Mouse (Mus musculus): ENCODE results near the gene Rufy4. TPM values are rescaled to one million over a fixed set of nuclear protein-coding genes. Genes with fewer than 3 reads are reported as not detected.

The Rufy4 gene
- polyA plus RNA-seq, 1 experiment from 2014 or later, result 0.42 TPM

DNA sequence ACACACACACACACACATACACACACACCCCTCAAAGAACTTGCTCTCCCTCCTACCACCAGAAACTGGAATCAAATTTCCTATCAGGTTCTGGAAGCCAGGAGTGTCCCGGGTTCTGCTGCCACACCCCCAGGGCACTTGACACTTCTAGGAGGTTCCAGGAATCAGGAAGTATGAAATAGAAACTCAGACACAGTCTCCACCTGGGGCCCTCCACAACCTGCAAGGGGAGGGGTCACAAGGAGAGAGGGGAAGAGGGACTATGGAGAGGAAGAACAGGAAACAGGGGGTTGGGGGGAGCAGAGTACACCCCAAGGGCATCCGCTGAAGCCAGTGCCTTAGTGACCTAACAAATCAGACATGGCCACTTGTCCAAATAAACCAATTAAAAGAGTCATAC is 56.1 kb downstream of the Rufy4 start:
- Histone ChIP-seq H3K9me3 (ENCODE audit: low read length) (no peaks in the 10 kb centered on the region), H3K4me3 (ENCODE audit: low read depth, low read length) (no peak overlapping the region), H3K9ac (replicated peaks; ENCODE audit: low read depth) (no peak overlapping the region), H3K27me3 (replicated peaks; ENCODE audit: insufficient read depth, low read length) (no peaks in the 10 kb centered on the region), H3K27ac (ENCODE audit: low read length) (no peak overlapping the region), H3K4me2 (replicated peaks; ENCODE audit: low read depth, low read length) (no peak overlapping the region), H3K36me3 (ENCODE audit: insufficient read depth, low read length) (no peaks in the 10 kb centered on the region), H3K4me1 (ENCODE audit: insufficient read depth, low read depth, low read length) (no peaks in the 10 kb centered on the region)
- peak; percentile 15; the same call in 1 of the 2 replicates for ATAC-seq
- TF ChIP-seq CTCF (IDR thresholded peaks at IDR 0.05) (no peak), EP300 (IDR thresholded peaks at IDR 0.05) (no peak)
- peak; percentile 40 for DNase-seq (ENCODE audit: low spot score)
- WGBS, result 42% methylated on average over 2 of the region's 2 CpGs

DNA sequence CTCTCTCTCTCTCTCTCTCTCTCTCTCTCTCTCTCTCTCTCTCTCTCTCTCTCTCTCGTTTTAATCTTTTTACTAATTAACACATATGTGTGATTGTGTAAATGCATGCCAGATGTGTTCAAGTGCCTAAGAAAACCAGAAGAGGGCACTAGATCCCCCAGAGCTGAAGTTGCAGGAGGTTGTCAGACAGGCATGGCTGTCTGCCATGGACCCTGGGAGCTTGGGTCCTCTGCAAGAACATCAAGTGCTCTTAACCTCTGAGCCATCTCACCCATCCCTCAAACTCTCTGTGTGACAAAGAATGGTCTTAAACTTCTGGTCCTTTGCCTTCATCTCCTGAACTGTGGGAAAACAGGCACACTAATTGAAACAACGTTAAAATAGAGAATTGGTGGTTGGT is 57.7 kb downstream of the Rufy4 start:
- 49% methylated on average over 2 of the region's 2 CpGs for WGBS
- H3K4me3 ChIP-seq (ENCODE audit: low read depth, low read length), result no peak overlapping the region
- DNase-seq (ENCODE audit: low spot score), result peak; percentile 24

DNA sequence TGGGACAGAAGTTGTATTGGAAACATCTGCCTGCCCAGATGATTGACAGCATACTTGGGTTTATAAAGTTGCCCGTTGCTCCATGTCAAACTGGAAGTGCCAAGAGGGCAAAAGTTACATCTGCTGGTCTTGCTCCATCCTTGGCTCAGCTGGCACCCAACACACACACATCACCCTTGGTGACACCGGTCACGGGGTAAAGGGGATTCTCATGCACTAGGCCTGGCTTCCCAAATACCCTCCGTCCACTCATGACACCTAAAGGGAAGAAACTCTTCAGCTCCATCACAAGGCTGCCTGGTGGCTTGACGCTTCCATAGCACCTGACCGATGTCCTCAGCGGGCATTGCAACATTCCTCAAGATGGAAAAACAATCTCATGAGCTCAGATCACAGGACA is 65.1 kb downstream of the Rufy4 start:
- Histone ChIP-seq H3K4me3 (ENCODE audit: low read depth, low read length) (no peak overlapping the region), H3K9ac (replicated peaks; ENCODE audit: low read depth) (no peak overlapping the region), H3K9me3 (ENCODE audit: low read length) (no peaks in the 10 kb centered on the region), H3K4me2 (replicated peaks; ENCODE audit: low read depth, low read length) (no peak overlapping the region), H3K36me3 (ENCODE audit: insufficient read depth, low read length) (no peaks in the 10 kb centered on the region), H3K27ac (ENCODE audit: low read length) (no peak overlapping the region), H3K4me1 (ENCODE audit: insufficient read depth, low read depth, low read length) (no peaks in the 10 kb centered on the region), H3K27me3 (replicated peaks; ENCODE audit: insufficient read depth, low read length) (no peaks in the 10 kb centered on the region)
- DNase-seq (ENCODE audit: low spot score), result no peak
- no peak for ATAC-seq
- TF ChIP-seq CTCF (IDR thresholded peaks at IDR 0.05), result no peak
- TF ChIP-seq EP300 (IDR thresholded peaks at IDR 0.05), result no peak
- 87% methylated on average over 7 of the region's 7 CpGs for WGBS

More for the DNA sequence above, 57.7 kb downstream of the Rufy4 start:
- no peak overlapping the region for H3K4me2 ChIP-seq (replicated peaks; ENCODE audit: low read depth, low read length)
- no peaks in the 10 kb centered on the region for H3K4me1 ChIP-seq (ENCODE audit: insufficient read depth, low read depth, low read length)
- H3K27me3 ChIP-seq (replicated peaks; ENCODE audit: insufficient read depth, low read length), result no peaks in the 10 kb centered on the region
- no peak for ATAC-seq
- no peak overlapping the region for H3K27ac ChIP-seq (ENCODE audit: low read length)
- TF ChIP-seq EP300 (IDR thresholded peaks at IDR 0.05) (no peak), CTCF (IDR thresholded peaks at IDR 0.05) (peak; percentile 32)
- no peak overlapping the region for H3K9ac ChIP-seq (replicated peaks; ENCODE audit: low read depth)
- H3K9me3 ChIP-seq (ENCODE audit: low read length), result no peaks in the 10 kb centered on the region
- no peaks in the 10 kb centered on the region for H3K36me3 ChIP-seq (ENCODE audit: insufficient read depth, low read length)

DNA sequence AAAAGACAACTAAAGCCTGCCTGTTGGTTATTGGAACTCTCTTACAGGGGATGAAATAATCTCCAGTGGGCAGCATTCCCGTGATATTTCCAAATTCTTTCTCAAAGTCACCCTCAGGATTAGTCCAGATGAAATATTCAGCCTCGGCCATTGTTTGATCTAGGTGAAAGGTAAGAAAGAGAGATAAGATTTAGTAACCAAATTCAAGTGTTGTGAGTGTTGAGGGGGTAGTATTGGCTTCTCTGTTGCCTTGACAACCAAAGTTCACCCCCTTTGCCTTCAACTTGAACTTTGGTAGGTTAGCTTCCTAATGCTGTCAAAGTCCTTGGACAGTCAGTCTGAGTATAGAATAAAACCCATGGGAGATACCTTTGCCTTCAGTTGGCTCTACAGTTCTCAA is 67.4 kb downstream of the Rufy4 start:
- Histone ChIP-seq H3K4me1 (ENCODE audit: insufficient read depth, low read depth, low read length) (no peaks in the 10 kb centered on the region), H3K9me3 (ENCODE audit: low read length) (no peaks in the 10 kb centered on the region), H3K4me2 (replicated peaks; ENCODE audit: low read depth, low read length) (no peak overlapping the region), H3K27me3 (replicated peaks; ENCODE audit: insufficient read depth, low read length) (no peaks in the 10 kb centered on the region), H3K36me3 (ENCODE audit: insufficient read depth, low read length) (no peaks in the 10 kb centered on the region), H3K9ac (replicated peaks; ENCODE audit: low read depth) (no peak overlapping the region), H3K27ac (ENCODE audit: low read length) (no peak overlapping the region), H3K4me3 (ENCODE audit: low read depth, low read length) (no peak overlapping the region)
- WGBS, result 54% methylated on average over 2 of the region's 2 CpGs
- TF ChIP-seq CTCF (IDR thresholded peaks at IDR 0.05), result no peak
- no peak for TF ChIP-seq EP300 (IDR thresholded peaks at IDR 0.05)
- no peak for DNase-seq (ENCODE audit: low spot score)
- ATAC-seq, result no peak

DNA sequence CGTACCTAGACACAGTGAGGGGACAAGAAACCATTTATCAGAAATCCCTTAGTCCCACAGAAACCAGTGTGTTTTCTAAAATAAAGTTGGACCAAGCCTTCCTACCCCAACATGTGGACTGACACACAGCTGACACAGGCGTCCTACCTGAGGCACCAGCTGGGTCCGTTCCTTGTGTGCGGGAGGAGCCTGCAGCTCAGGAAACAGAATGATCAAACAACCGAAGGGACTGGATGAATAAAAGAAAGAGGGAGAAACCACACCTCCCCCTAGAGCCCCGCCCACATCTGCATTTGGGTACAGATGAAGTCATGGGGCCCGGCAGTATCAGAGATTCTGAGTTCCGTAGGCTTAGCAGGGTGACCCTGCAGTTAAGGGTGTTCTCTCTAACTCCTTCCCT is 69.1 kb downstream of the Rufy4 start, which contains the start of gene Cxcr1:
Cxcr1 (minus strand) TSS at position 187 of the 400 bp plus-strand sequence.
- WGBS, result 61% methylated on average over 8 of the region's 8 CpGs
- TF ChIP-seq EP300 (IDR thresholded peaks at IDR 0.05) (no peak), CTCF (IDR thresholded peaks at IDR 0.05) (no peak)
- no peak for DNase-seq (ENCODE audit: low spot score)
- H3K4me2 ChIP-seq (replicated peaks; ENCODE audit: low read depth, low read length), result no peak within 1 kb of the TSS
- H3K36me3 ChIP-seq (ENCODE audit: insufficient read depth, low read length), result no peaks in the 10 kb centered on the region
- H3K27ac ChIP-seq (ENCODE audit: low read length), result no peak within 1 kb of the TSS
- no peak within 1 kb of the TSS for H3K9ac ChIP-seq (replicated peaks; ENCODE audit: low read depth)
- no peak for ATAC-seq
- no peaks in the 10 kb centered on the region for H3K27me3 ChIP-seq (replicated peaks; ENCODE audit: insufficient read depth, low read length)
- H3K4me3 ChIP-seq (ENCODE audit: low read depth, low read length), result no peak within 1 kb of the TSS
- no peaks in the 10 kb centered on the region for H3K9me3 ChIP-seq (ENCODE audit: low read length)
- H3K4me1 ChIP-seq (ENCODE audit: insufficient read depth, low read depth, low read length), result no peaks in the 10 kb centered on the region

DNA sequence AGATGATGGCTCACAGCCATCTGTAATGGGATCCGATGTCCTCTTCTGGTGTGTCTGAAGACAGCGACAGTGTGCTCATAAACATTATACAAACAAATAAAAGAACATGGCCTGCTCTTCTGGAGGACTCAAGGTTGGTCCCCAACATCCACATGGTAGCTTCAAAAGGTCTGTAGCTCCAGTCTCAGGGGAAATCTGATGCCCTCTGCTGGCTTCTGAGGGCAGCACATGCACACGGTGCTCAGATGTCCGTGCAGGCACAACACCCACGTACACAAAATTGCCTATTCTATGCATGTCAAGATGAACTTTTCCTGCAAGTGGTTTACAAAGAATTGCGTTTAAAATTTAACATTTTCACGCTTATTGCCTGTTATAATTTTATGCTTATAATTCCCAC is 70.6 kb downstream of the Rufy4 start:
- ATAC-seq (peak; percentile 37; the same call in 1 of the 2 replicates), DNase-seq (ENCODE audit: low spot score) (peak; percentile 42)
- Histone ChIP-seq H3K4me2 (replicated peaks; ENCODE audit: low read depth, low read length) (no peak overlapping the region), H3K27ac (ENCODE audit: low read length) (no peak overlapping the region), H3K9me3 (ENCODE audit: low read length) (no peaks in the 10 kb centered on the region), H3K27me3 (replicated peaks; ENCODE audit: insufficient read depth, low read length) (no peaks in the 10 kb centered on the region), H3K4me1 (ENCODE audit: insufficient read depth, low read depth, low read length) (no peaks in the 10 kb centered on the region), H3K4me3 (ENCODE audit: low read depth, low read length) (no peak overlapping the region), H3K36me3 (ENCODE audit: insufficient read depth, low read length) (no peaks in the 10 kb centered on the region), H3K9ac (replicated peaks; ENCODE audit: low read depth) (no peak overlapping the region)
- WGBS, result 44% methylated on average over 7 of the region's 7 CpGs
- peak; percentile 82 for TF ChIP-seq CTCF (IDR thresholded peaks at IDR 0.05)
- no peak for TF ChIP-seq EP300 (IDR thresholded peaks at IDR 0.05)
